Mouse (Mus musculus): Measurements from ENCODE around the gene Zic1.

Gene Zic1

DNA sequence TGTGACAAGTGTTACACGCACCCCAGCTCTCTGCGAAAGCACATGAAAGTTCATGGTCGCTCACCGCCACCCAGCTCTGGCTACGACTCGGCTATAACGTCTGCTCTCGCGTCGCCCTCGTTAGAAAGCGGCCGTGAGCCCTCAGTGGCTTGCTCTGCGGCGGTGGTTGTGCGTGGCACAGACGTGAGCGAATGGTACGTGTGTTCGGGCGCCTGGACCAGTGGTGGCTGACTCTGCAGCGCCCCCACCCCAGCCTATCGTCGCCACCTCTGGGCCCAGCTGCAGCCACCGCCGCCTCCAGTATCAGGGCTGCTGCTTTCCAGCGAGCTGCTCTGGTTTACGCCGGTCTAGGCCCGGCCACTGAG, 18.5 kb upstream of the Zic1 start:
- DNase-seq, result peak; percentile 82 to 83

DNA sequence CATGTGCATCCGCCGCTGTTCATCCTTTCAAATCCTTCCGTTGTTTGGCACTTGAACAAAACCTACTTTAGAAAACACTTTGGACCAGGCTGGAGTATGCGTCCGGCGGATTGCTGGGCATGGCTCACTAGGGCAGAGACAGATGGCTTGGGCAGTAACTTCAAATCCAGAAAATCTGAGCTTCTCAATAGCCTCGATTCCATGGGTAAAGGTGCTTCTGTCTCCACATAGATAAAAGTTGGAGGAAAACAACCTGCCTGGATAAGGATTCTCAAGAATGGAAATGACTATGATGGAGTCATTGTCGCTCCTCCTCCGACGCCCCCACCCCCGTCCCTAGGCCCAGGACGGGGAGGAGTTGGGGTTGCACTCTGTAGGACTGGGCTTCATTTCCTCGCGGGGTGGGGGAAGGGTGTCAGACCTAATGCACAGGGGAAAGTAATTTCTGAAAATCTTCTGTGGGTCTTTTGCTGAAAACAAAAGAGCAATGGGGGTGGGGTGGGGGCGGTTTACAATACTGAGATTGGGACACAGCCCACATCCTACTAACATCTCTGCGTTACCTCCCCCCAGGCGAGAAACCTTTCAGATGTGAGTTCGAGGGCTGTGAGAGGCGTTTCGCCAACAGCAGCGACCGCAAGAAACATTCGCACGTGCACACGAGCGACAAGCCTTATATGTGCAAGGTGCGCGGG, 18.0 kb upstream of the Zic1 start:
- peak; percentile 89 to 92 for DNase-seq

DNA sequence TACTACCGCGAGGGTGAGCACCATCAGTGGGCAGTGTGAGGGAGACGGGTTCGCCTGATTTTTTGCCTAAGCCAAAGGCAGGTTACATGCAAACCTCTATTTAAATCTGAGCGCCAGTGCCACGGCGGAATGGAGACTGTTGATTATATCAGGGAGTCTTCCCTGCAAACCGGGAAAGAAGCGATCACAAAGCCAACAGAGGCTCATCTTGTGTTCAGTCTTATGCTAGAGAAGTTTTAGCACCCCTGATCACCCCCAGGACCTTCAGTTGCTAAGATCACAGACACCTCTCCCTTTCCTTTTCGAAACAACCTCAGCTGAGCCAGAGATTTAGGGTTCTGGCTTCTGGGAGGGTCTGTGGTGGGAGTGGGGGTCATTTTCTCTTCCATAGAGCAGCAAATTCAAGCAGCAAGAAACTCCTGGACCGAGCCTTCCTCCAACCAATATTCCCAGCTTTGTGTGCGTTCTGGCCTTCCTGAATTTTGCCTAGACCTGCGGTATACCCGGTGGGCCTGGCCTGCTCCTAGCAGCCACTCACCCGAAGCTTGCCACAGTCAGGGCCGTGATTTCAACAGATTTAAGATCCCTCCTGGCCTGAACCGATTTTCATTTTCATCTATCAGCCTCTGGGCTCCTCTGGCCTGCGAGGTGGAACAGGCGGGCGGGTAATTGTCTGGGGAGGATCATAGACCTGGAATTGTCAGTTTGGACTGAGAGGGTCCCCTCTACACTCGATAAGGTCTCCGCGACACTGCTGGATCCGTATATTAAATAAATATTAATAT, 17.1 kb upstream of the Zic1 start:
- peak; percentile 62 to 76 for DNase-seq

DNA sequence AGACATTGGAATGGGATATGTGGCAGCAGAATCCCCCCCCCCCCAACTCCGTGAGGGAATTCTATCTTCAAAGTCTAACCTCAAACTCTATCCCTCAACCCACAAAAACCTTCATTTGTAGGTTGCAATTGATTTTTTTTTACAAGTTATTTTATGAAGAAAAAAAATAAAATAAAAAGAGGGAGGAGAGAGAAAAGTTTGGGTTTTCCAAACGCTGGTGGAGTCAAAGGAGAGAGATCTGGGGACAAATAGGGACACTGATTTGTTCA, 16.4 kb upstream of the Zic1 start:
- no peak for DNase-seq

DNA sequence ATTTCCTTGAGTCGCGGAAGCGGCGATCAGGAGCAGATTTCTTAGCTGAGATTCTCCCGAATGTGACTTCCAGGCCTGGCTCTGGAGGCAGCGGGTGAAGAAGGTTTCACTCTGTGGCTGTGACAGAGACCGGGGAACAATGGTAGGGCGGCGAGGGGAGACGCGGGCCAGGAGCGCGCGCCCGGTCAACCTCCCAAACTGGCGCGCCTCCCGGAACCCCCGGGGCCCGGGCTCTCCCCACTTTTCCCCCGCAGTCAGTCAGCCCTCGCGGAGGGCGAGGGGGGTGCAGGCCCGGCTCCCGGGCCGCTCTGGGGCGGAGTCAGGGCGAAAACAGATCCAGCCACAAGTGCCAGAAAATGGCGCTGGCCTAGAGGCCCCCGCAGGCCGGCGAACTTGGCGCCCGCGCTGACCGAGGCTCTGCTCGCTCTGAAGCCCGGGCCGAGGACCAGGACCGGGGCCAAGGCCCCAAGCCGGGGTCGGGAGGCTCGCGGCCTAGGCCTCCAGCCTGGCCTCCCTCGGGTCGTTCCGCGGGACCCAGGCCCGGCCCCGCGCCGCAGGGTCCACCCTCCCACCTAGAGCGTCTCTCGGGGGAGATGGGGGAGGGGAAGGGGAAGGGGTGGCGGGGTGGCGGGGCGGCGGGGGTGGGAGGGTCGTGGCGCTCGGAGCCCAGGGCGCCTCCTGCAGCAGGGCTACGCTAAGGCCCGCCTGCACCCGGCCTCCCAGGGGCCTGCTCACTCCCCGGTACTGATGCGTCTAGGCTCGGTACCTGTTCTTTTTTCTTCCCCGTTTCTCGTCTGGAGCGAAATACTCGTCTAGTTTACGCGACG, 15.9 kb upstream of the Zic1 start:
- DNase-seq, result peak; percentile 97 to 98

DNA sequence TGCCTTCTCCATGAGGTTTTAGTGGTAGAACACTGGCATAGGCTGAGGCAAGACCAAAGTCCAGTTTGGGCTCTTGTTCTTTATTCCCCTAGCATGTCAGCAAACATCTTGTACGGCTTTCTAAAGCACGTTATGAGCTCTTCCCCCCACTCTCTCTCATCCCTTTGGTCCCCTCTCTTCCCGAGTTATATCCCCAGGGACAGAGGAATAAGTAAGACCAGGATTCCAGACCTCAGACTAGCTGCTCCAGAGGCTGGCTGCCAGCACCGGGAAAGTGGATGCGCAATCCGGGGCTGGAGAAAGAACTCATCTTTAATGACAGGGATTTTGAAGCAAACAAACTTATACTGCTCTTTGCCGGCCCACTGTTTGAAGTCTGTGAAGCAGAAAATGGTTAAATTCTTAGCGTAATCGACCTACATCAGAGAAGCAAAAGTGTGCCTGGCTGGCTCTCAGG, 14.9 kb upstream of the Zic1 start:
- peak; percentile 75 to 81 for DNase-seq

DNA sequence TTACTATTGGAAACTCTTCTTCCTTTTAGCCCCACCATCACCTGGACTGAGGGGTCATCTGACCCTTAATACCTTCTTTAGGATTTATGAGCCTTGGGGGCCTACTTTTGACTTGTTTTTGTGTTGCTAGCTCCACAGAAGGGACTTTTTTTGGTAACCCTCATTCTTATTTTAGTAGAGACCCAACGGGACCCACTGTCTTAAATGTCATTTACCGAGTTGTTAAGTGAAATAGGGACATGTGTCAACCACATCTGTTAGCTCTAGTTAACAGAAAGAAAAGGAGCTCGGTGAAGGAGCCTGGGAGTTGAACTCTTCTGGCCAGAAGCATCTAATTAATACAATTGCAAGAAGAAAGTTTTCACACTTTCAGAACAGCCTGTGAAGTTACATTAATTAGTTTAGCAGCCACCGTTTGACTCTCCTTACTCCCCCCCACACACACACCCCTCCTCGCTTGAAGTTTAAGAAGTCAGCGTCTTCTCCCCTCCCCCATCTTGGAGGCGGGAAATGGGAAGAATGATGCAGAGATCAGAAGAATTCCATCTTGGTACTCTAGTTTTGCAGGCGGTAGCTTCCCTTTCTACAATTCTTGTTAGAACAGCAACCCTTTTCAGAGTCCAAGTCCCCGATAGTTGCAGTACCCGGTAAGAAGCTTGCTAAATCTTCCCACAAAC, 14.3 kb upstream of the Zic1 start:
- peak; percentile 76 to 77 for DNase-seq

DNA sequence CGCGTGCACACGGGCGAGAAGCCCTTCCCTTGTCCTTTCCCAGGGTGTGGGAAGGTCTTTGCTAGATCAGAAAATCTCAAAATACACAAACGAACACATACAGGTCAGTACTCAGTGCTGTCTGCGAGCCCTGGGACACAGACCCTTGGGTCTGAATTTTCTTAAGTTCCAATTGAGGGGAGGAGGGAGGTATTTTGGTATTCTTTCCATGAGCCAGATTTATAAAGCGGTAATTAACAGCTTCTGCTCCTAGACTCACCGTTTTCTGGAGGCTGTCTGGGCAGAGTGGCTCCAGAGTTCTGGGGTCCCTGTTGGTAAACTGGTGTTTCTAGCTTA, 13.7 kb upstream of the Zic1 start:
- DNase-seq, result peak in 1 of 2 experiments; percentile 52

DNA sequence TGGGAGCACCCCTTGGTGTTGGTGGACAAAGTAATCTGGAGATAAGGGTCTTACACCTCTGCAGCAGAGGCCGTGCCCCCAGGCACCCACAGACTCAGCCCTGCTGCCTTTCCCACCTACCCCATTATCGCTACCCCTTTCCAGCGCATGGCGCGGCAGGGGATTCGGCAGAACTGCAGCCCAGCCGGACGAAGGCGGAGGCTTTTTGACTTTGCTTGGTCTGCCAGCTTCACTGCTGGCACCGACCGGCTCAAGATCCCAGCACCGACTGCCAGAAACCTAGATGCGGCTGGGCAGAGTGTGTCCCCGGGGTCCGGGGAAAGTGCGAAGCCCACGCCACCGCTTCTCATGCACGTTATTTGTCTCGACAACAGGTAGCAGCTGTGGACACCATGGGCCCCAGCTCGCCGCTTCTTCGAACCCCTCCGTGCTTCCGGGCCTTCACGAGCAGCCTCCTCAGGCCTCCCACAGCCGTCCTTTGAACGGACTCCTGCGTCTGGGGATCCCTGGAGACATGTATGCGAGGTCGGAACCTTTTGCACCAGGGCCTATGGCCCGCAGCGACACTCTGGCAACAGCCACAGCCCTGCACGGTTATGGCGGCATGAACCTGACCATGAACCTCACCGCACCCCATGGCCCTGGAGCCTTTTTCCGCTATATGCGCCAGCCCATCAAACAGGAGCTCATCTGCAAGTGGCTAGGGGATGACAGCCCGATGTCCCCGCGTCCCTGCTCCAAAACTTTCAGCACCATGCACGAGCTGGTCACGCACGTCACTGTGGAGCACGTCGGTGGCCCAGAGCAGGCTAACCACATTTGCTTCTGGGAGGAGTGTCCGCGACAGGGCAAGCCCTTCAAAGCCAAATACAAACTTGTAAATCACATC, 13.0 kb upstream of the Zic1 start:
- peak; percentile 87 to 90 for DNase-seq

DNA sequence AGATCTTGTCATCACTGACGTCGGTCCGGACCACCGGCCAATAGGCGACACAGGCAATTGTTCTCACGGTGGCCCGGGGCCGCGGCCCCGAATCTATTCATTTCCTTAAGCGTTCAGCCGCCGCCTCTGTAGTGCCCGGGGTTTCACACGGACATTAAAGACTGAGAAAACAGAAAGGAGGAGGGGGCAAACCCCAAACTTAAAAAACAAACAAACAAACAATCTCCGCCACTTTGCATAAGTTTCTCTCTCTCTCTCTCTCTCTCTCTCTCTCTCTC, 12.2 kb upstream of the Zic1 start:
- peak; percentile 93 to 95 for DNase-seq

DNA sequence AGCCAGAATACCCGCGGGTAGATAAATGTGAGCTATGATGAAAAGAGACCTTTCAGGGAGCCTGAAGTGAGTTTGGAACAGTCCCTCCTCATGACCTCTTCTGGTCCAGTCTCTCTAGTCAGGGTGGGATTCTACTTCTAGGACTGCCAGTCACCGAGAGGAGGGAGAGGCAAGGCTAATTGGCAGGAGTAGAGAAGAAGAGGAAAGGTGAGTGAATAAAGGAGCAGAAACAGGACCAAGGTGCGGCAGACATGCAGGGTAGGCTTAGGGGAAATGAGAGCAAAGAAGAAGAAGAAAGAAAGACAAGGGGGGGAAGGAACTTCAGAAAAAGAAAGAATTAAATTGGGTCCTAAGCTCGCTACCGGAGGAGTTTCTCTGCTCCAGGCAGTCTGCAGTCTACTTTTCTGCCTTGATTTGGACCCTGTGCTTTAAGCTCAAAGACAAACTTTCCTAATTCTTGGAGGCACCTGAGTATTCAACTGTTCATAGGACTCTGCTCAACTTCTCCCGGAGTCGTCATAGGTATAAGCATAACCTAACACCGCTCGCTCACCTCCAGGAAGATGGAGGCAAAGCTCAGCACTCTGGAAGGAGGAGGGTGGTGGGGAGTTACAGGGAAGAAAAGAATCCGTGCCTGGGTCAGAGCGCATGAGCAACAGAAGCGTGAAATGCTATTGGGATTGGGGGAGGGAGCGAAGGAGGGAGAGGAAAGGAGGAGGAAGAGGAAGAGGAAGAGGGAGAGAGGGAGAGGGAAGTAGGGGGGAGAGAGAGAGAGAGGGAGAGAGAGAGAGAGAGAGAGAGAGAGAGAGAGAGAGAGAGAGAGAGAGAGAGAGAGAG, 11.6 kb upstream of the Zic1 start:
- DNase-seq, result no peak

DNA sequence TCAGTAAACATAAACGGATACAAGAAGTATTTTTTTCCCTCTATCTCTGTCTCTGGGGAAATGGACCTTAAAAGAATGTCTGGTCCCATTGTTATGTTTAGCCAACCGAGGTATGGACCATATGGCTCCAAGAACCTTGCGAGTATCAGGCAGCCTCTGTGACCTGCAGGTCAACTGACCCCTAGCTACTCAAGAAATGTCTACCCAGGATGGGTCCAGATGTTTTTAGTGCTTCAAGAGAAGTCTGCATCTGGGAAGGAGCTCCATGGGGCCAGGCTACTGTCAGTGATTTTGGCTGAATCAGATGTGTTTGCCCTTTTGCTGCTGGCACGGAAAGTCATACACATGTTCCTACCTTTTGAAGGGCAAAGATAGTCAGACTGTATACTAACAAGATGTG, 9.1 kb upstream of the Zic1 start:
- DNase-seq, result peak in 1 of 2 experiments; percentile 42

DNA sequence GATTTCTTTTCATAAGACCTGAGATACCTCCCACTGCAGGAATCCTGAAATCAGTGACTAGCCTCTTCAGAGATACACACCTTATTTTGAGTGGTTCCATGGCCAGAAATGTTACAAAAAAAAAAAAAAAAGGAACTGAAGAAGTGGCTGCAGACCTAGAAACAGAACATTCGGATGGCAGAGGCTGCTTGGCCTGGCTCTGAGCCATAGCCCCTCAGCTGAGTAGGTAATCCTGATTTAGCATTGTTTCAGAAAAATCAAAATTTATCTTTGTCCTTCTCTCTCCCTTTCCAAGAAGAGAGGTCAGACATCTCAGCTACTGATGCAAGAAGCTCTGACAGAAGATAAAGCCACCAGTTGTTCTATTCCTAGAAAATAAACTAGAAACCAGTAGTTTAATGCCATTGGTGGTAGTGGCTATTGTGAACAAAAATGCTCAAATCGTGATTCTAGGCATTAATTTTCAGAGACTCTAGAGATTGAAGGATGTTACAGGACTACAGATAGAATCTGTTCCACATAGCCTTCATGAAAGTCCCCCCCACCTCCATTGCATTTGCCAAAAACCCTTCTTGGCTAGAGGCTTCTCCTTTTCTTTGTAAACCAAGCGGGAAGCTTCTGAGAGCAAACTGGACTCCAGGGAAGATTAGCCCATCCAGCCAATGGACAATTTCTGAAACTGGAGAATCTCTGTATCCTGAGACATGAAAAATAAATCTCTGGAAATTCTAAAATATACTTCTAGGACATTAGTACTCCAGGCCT, 8.4 kb upstream of the Zic1 start:
- DNase-seq, result peak; percentile 81 to 82

DNA sequence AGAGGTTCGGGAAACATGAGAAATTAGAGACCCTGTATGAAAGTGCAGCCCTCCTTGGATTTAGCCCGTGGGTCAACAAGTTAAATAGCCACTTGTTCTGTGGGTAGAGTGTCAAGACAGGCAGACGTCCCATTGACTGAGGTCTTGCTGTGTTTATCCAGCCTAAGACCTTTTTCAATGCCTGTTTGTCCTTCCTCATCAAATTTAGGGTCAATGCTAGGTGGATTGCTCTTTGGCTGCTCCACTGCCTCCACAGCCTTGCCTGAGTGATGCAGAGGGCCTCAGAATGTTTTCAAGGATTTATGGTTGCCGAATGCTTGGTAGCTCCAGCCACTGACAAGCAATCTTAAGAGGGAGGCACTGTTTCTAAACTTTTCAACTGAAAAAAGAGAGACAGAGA, 6.0 kb upstream of the Zic1 start:
- DNase-seq, result peak in 1 of 2 experiments; percentile 52

DNA sequence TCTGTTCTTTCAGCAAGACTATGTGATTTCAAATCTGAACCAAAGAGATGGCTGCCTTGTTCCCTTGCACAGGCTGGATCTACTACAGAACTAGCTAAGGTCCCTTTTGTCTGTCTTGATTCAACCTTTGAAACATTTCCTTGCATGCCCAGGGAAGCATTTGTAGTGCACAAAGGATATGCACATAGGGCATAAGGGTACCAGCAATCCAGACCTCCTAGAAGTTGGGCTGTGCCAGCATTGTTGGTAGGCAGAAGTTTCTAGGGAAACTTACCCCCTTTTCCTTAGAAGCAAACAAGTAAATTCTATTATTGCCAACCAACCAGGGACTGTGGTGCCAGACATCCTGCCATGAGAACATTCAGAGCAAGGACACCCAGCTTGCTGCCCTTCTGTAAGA, 5.4 kb upstream of the Zic1 start:
- peak; percentile 51 to 58 for DNase-seq

DNA sequence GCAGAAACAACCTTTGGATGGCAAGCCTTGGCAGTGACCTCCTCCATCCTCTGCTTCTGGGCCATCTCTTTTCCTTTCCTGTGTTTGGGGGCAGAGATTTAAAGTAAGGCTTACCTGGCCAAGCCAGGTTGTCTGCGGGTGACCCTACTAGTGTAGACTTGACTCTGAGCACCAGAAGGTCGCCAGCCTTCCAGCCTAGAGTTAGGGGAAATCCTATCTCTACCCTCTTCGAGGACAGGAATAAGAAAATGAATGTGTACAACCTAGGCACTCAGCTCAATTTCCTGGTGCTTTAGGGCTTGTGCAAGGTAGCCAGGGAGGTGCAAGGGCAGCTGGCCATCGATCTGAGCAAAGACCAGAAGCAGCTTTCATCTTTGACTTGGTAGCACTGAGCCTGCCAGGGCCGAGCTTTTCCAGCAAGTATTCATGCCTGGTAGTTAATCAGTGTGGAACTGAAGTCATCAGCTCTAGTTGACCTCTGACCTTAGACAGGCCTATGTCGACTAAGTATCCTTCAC, 4.6 kb upstream of the Zic1 start:
- DNase-seq, result peak; percentile 69 to 75

DNA sequence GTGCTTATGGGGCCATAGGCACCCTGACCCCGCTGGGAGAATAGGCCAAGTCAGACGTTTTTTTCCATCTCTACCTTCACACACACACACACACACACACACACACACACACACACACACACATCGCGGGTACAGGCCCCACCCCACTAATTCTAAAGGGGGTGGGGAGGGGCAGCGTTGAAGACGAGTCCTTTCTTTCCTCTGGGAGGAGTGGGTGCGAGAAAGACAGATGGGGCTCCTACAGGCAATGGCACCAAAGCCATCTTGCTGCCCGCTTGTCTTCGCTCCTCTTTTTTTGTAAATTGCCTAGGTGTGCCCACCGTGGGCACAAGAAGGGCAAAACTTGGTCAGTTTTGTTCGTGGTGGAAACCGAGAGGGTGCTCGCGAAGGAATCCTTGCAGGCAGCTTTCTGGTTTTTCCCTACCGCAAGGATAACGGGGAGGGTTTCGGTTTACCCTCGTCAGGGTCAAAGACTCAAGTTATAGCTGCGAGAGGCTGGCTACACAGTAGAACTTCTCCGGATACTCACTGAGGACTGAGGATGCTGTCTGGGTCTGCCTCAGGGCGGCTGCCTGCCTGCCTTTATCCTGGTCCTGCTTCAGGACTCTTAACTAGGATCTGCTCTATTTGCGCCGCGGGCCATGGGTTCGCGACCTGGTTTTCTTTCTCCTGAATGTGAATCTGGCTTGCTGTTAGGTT, 3.8 kb upstream of the Zic1 start:
- peak; percentile 75 to 84 for DNase-seq

DNA sequence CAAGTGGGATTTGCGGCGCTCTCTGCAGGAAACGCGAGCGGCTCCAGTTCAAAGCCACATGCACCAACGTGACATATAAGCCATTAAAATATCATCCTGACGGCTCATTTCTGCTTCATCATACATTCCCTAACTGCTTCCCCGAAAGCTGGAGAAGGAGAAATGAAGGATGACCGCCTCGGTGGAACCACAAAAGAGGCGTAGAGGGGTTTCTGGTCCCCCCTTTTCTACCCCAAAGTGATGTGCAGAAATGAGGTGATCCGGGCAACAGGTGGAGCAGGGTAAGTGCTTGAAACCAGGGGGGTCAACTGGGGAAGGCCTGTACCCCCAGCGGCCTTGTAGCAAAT, 3.3 kb upstream of the Zic1 start:
- DNase-seq, result peak in 1 of 2 experiments; percentile 80

DNA sequence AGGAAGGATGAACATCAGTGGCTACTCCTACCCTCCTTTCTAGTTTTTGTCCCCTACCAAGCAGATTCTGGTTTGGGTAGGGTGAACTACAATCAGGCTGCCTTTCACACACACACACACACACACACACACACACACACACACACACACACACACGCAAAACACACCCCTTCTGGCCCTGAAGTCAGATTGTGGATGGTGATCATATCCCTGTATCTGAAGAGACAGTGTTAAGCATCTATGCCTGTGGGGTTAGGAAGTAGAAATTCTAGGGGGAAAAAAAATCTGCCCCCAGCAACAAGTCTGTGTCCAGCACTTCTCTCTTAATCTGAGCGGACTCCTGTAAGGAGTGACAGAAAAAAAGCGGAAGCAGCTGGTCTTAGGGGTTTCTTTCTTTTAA, 2.5 kb upstream of the Zic1 start:
- DNase-seq, result peak; percentile 79 to 80

Measured in cerebellum, postnatal 10 days (tissue).